In genomic region chr4:120186441-120186840, GRCm38 (mm10) we compare ENCODE assay signal across 39 mouse cellular contexts. TPM values are rescaled to one million over a fixed set of nuclear protein-coding genes. Genes with fewer than 3 reads are reported as not detected.
"Had no signal": no experiment of that assay in that cellular context is flagged by ENCODE, and none has a peak within 500 bp of the region (broad histone marks: within the 10 kb centered on the region; RNA-seq: fewer than 3 reads in every experiment).

No protein-coding gene starts in this region.

- H3K4me2 ChIP-seq: limb, embryonic 12.5 days; limb, embryonic 13.5 days; limb, embryonic 15.5 days; liver, embryonic 11.5 days; liver, embryonic 12.5 days; liver, embryonic 13.5 days; liver, embryonic 15.5 days; lung, embryonic 14.5 days; lung, embryonic 15.5 days; midbrain, embryonic 11.5 days; midbrain, embryonic 12.5 days; midbrain, embryonic 13.5 days; midbrain, embryonic 15.5 days; neural tube, embryonic 12.5 days had no signal

- ATAC-seq: liver, embryonic 12.5 days; liver, postnatal 0 days; lung, postnatal 0 days; midbrain, embryonic 13.5 days; midbrain, embryonic 15.5 days; midbrain, embryonic 16.5 days had no signal

- H3K4me3 ChIP-seq: limb, embryonic 10.5 days; limb, embryonic 12.5 days; limb, embryonic 13.5 days; limb, embryonic 15.5 days; liver, embryonic 12.5 days; liver, embryonic 13.5 days; liver, embryonic 15.5 days; lung, embryonic 15.5 days; megakaryocyte, embryonic 14.5 days; midbrain, embryonic 10.5 days; midbrain, embryonic 12.5 days; midbrain, embryonic 13.5 days; midbrain, embryonic 15.5 days; myocyte; neural tube, embryonic 12.5 days had no signal

- H3K4me1 ChIP-seq: liver, embryonic 12.5 days; liver, embryonic 13.5 days; liver, embryonic 15.5 days had no signal

- H3K36me3 ChIP-seq: limb, embryonic 10.5 days; limb, embryonic 12.5 days; limb, embryonic 13.5 days; limb, embryonic 15.5 days; liver, embryonic 12.5 days; liver, embryonic 13.5 days; liver, embryonic 15.5 days; lung, embryonic 15.5 days; midbrain, embryonic 10.5 days; midbrain, embryonic 12.5 days; midbrain, embryonic 13.5 days; midbrain, embryonic 15.5 days; neural tube, embryonic 12.5 days had no signal

- DNase-seq: liver; liver, embryonic 13.5 days; liver, postnatal 0 days; lung, adult 18-20 months; lung, adult 2 months; midbrain, embryonic 14.5 days had no signal

- H3K27me3 ChIP-seq: limb, embryonic 12.5 days; limb, embryonic 13.5 days; limb, embryonic 15.5 days; liver, embryonic 15.5 days; lung, embryonic 15.5 days; midbrain, embryonic 12.5 days; midbrain, embryonic 13.5 days; midbrain, embryonic 15.5 days; neural tube, embryonic 12.5 days had no signal

- H3K27ac ChIP-seq: limb, embryonic 10.5 days; limb, embryonic 12.5 days; limb, embryonic 13.5 days; limb, embryonic 15.5 days; liver, embryonic 12.5 days; liver, embryonic 13.5 days; liver, embryonic 14.5 days; liver, embryonic 15.5 days; lung, embryonic 15.5 days; macrophage; midbrain, embryonic 10.5 days; midbrain, embryonic 12.5 days; midbrain, embryonic 13.5 days; midbrain, embryonic 15.5 days; neural tube, embryonic 12.5 days had no signal

- H3K9ac ChIP-seq: limb, embryonic 12.5 days; limb, embryonic 13.5 days; limb, embryonic 15.5 days; liver, embryonic 12.5 days; liver, embryonic 13.5 days; liver, embryonic 14.5 days; liver, embryonic 15.5 days; liver, postnatal 0 days; lung, embryonic 14.5 days; lung, embryonic 15.5 days; midbrain, embryonic 12.5 days; midbrain, embryonic 13.5 days; midbrain, embryonic 15.5 days; neural tube, embryonic 12.5 days had no signal

- H3K9me3 ChIP-seq: limb, embryonic 10.5 days; limb, embryonic 12.5 days; limb, embryonic 13.5 days; limb, embryonic 15.5 days; liver, embryonic 12.5 days; liver, embryonic 13.5 days; liver, embryonic 15.5 days; lung, embryonic 15.5 days; megakaryocyte, embryonic 14.5 days; midbrain, embryonic 10.5 days; midbrain, embryonic 12.5 days; midbrain, embryonic 13.5 days; midbrain, embryonic 15.5 days; neural tube, embryonic 12.5 days had no signal

RNA-seq across cellular contexts. Expression of gene Edn2, which starts 25.4 kb away (rescaled TPM):
- total RNA-seq: left cerebral cortex, postnatal 10 days; left cerebral cortex, postnatal 14 days; left cerebral cortex, postnatal 25 days; left cerebral cortex, postnatal 36 days; left cerebral cortex, postnatal 4 days; liver, adult 2 months; megakaryocyte progenitor cell, adult 5-6 weeks; megakaryocyte-erythroid progenitor cell, adult 5-6 weeks; midbrain, postnatal 0 days; monocyte, adult 5-6 weeks had no signal
- polyA plus RNA-seq: limb, embryonic 10.5 days; limb, embryonic 11.5 days; liver, adult 2 months; liver, embryonic 15.5 days; macrophage; midbrain, embryonic 10.5 days; midbrain, embryonic 11.5 days; midbrain, embryonic 12.5 days; midbrain, embryonic 13.5 days; midbrain, embryonic 16.5 days; myocyte; neural tube, embryonic 11.5 days; neural tube, embryonic 12.5 days had no signal
